Mouse (Mus musculus): ENCODE data around the gene 1600002K03Rik. TPM values are rescaled to one million over a fixed set of nuclear protein-coding genes. Genes with fewer than 3 reads are reported as not detected.
A peak's percentile ranks its signal among the peaks of the same experiment; 100 is the strongest.

1600002K03Rik gene
- polyA plus RNA-seq (2016; fragmentation: Nextera tagmentation; extraction: Ambion mirVana), result 11.7 and 13.9 TPM in 2 replicates

GRCm38 (mm10) chr10:80172527-80173292, at the start of gene 1600002K03Rik:
Gene 1600002K03Rik, plus strand, starts transcription at chr10:80172944.
- Histone ChIP-seq H3K27ac (peak within 1 kb of the TSS; percentile 87), H3K36me3 (peaks cover 32% of the 10 kb centered on the region), H3K9me3 (no peaks in the 10 kb centered on the region), H3K27me3 (ENCODE audit: insufficient read depth, poor library complexity, severe bottlenecking) (no peaks in the 10 kb centered on the region), H3K4me3 (peak within 1 kb of the TSS; percentile 73), H3K4me1 (peaks cover 58% of the 10 kb centered on the region)
- 5% methylated on average over 35 of the region's 35 CpGs for WGBS
- DNase-seq (ENCODE audit: low spot score), result peak; percentile 96

- DNase-seq (ENCODE audit: low spot score), result no peak
- no peaks in the 10 kb centered on the region for H3K27me3 ChIP-seq (ENCODE audit: insufficient read depth, poor library complexity, severe bottlenecking)
- WGBS, result 83% methylated on average over 9 of the region's 9 CpGs
- peaks cover 97% of the 10 kb centered on the region for H3K36me3 ChIP-seq
- peak overlapping the region; percentile 19; the same call in 1 of the 2 replicates for H3K4me3 ChIP-seq
- peaks cover 36% of the 10 kb centered on the region for H3K4me1 ChIP-seq
- H3K9me3 ChIP-seq, result no peaks in the 10 kb centered on the region
- H3K27ac ChIP-seq, result peak overlapping the region; percentile 25; the same call in 1 of the 2 replicates
Observed at GRCm38 (mm10) chr10:80123932-80124562, 48.7 kb upstream of the 1600002K03Rik start.

- no peak overlapping the region for H3K4me3 ChIP-seq
Observed at GRCm38 (mm10) chr10:80127920-80128319, 44.8 kb upstream of the 1600002K03Rik start.

GRCm38 (mm10) chr10:80129846-80130245, 42.9 kb upstream of the 1600002K03Rik start:
- WGBS, result 94% methylated on average over 9 of the region's 9 CpGs
- Histone ChIP-seq H3K27me3 (ENCODE audit: insufficient read depth, poor library complexity, severe bottlenecking) (peaks cover 25% of the 10 kb centered on the region), H3K4me3 (peak overlapping the region; percentile 22; the same call in 1 of the 2 replicates), H3K27ac (no peak overlapping the region), H3K36me3 (peaks cover 93% of the 10 kb centered on the region), H3K9me3 (no peaks in the 10 kb centered on the region), H3K4me1 (peaks cover 43% of the 10 kb centered on the region)
- DNase-seq (ENCODE audit: low spot score), result no peak

More at GRCm38 (mm10) chr10:80127920-80128319, 44.8 kb upstream of the 1600002K03Rik start:
- Histone ChIP-seq H3K36me3 (peaks cover 99% of the 10 kb centered on the region), H3K4me1 (peaks cover 49% of the 10 kb centered on the region), H3K27ac (no peak overlapping the region), H3K27me3 (ENCODE audit: insufficient read depth, poor library complexity, severe bottlenecking) (peaks cover 12% of the 10 kb centered on the region; the same call in 1 of the 2 replicates), H3K9me3 (no peaks in the 10 kb centered on the region)
- 95% methylated on average over 8 of the region's 8 CpGs for WGBS
- DNase-seq (ENCODE audit: low spot score), result no peak

GRCm38 (mm10) chr10:80130403-80131031, 42.2 kb upstream of the 1600002K03Rik start:
- no peak for DNase-seq (ENCODE audit: low spot score)
- Histone ChIP-seq H3K36me3 (peaks cover 89% of the 10 kb centered on the region), H3K27ac (no peak overlapping the region), H3K4me1 (peaks cover 42% of the 10 kb centered on the region), H3K9me3 (no peaks in the 10 kb centered on the region), H3K27me3 (ENCODE audit: insufficient read depth, poor library complexity, severe bottlenecking) (peaks cover 32% of the 10 kb centered on the region), H3K4me3 (peak overlapping the region; percentile 48; the same call in 1 of the 2 replicates)
- WGBS, result 84% methylated on average over 18 of the region's 18 CpGs

GRCm38 (mm10) chr10:80131316-80131951, 41.3 kb upstream of the 1600002K03Rik start:
- 17% methylated on average over 55 of the region's 55 CpGs for WGBS
- peaks cover 41% of the 10 kb centered on the region for H3K27me3 ChIP-seq (ENCODE audit: insufficient read depth, poor library complexity, severe bottlenecking)
- peak overlapping the region; percentile 48 for H3K4me3 ChIP-seq
- no peak for DNase-seq (ENCODE audit: low spot score)
- no peaks in the 10 kb centered on the region for H3K9me3 ChIP-seq
- H3K27ac ChIP-seq, result peak overlapping the region; percentile 43
- peaks cover 46% of the 10 kb centered on the region for H3K4me1 ChIP-seq
- H3K36me3 ChIP-seq, result peaks cover 85% of the 10 kb centered on the region

- Histone ChIP-seq H3K4me1 (peaks cover 51% of the 10 kb centered on the region), H3K4me3 (peak overlapping the region; percentile 48), H3K36me3 (peaks cover 80% of the 10 kb centered on the region), H3K27ac (peak overlapping the region; percentile 43), H3K27me3 (ENCODE audit: insufficient read depth, poor library complexity, severe bottlenecking) (peaks cover 46% of the 10 kb centered on the region), H3K9me3 (no peaks in the 10 kb centered on the region)
- WGBS, result 49% methylated on average over 27 of the region's 27 CpGs
- no peak for DNase-seq (ENCODE audit: low spot score)
Observed at GRCm38 (mm10) chr10:80131952-80132350, 40.8 kb upstream of the 1600002K03Rik start.

GRCm38 (mm10) chr10:80133226-80133849, 39.4 kb upstream of the 1600002K03Rik start:
- Histone ChIP-seq H3K4me1 (peaks cover 65% of the 10 kb centered on the region), H3K27me3 (ENCODE audit: insufficient read depth, poor library complexity, severe bottlenecking) (peaks cover 60% of the 10 kb centered on the region), H3K9me3 (no peaks in the 10 kb centered on the region), H3K4me3 (no peak overlapping the region), H3K36me3 (peaks cover 66% of the 10 kb centered on the region), H3K27ac (no peak overlapping the region)
- no peak for DNase-seq (ENCODE audit: low spot score)
- whole genome bisulfite sequencing, result 75% methylated on average over 8 of the region's 8 CpGs

- H3K27me3 ChIP-seq (ENCODE audit: insufficient read depth, poor library complexity, severe bottlenecking), result peaks cover 67% of the 10 kb centered on the region
- no peak overlapping the region for H3K4me3 ChIP-seq
- H3K4me1 ChIP-seq, result peaks cover 75% of the 10 kb centered on the region
Observed at GRCm38 (mm10) chr10:80134421-80134820, 38.3 kb upstream of the 1600002K03Rik start.

GRCm38 (mm10) chr10:80135161-80135560, 37.6 kb upstream of the 1600002K03Rik start:
- Histone ChIP-seq H3K4me3 (no peak overlapping the region), H3K27ac (no peak overlapping the region), H3K9me3 (no peaks in the 10 kb centered on the region), H3K27me3 (ENCODE audit: insufficient read depth, poor library complexity, severe bottlenecking) (peaks cover 69% of the 10 kb centered on the region), H3K36me3 (peaks cover 48% of the 10 kb centered on the region), H3K4me1 (peaks cover 72% of the 10 kb centered on the region)
- DNase-seq (ENCODE audit: low spot score), result no peak
- WGBS, result 80% methylated on average over 10 of the region's 10 CpGs

More at GRCm38 (mm10) chr10:80134421-80134820, 38.3 kb upstream of the 1600002K03Rik start:
- no peak for DNase-seq (ENCODE audit: low spot score)
- 85% methylated on average over 9 of the region's 9 CpGs for WGBS
- Histone ChIP-seq H3K36me3 (peaks cover 55% of the 10 kb centered on the region), H3K9me3 (no peaks in the 10 kb centered on the region), H3K27ac (no peak overlapping the region; the same call in 1 of the 2 replicates)

- Histone ChIP-seq H3K4me3 (no peak overlapping the region), H3K27ac (no peak overlapping the region), H3K9me3 (no peaks in the 10 kb centered on the region), H3K27me3 (ENCODE audit: insufficient read depth, poor library complexity, severe bottlenecking) (peaks cover 69% of the 10 kb centered on the region), H3K36me3 (peaks cover 43% of the 10 kb centered on the region), H3K4me1 (peaks cover 69% of the 10 kb centered on the region)
- DNase-seq (ENCODE audit: low spot score), result no peak
- 90% methylated on average over 1 of the region's 1 CpGs for WGBS
Observed at GRCm38 (mm10) chr10:80135641-80136040, 37.1 kb upstream of the 1600002K03Rik start.

Measured in heart, embryonic 10.5 days (tissue).